Mouse (Mus musculus) lung, postnatal 4 days (tissue): ENCODE data around the gene Arpp19.

Experiments
- DNase-seq, 2 experiments: peaks; one replicate each; pipeline ENCODE4 v3.0.0; 2021

Arpp19 gene

DNA sequence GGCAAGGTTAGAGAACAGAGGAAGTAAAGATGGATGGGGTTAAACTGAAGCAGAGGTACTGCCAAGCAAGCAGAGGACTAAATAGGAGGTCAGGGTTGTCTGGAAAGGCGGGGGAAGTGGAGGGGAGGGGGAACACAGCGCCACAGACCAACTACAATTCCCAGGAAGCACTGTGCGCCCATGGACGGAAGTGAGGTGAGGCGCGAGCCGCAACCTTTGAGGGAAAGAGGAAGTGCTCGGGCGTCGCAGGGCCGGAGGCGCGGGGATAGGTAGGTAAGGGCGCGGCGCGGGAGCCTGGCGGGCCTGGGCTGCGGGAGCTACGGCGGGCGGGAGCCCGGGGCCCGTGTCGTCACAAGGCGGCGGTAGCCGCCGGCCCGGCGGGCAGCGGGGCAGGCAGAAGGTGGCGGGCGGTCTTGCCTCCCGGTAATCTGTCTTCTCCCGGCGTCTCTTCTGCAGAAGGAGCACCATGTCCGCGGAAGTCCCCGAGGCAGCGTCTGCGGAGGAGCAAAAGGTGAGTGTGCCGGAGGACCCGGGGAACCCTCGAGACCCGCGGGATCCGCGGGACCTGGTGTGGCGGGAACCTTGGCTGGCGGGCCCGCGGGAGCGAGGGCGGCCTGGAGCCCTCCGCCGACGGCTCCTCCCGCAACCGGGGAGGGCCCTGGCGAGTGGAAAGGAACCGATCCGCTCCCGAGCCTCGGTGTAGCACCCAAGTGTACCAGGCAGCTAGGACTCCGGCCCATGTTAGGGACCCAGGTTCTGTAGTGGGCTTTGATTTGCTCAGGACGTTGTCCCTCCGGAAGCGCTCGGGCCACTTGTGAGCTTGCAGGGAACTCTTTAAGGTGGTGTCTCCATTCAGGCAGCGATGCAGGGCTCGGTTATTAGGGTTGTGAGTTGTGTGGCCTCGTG, at the start of gene Arpp19:
Arpp19 (plus strand) TSS at position 164 of the 906 bp plus-strand sequence.
- DNase-seq = peak; percentile 86 to 88

DNA sequence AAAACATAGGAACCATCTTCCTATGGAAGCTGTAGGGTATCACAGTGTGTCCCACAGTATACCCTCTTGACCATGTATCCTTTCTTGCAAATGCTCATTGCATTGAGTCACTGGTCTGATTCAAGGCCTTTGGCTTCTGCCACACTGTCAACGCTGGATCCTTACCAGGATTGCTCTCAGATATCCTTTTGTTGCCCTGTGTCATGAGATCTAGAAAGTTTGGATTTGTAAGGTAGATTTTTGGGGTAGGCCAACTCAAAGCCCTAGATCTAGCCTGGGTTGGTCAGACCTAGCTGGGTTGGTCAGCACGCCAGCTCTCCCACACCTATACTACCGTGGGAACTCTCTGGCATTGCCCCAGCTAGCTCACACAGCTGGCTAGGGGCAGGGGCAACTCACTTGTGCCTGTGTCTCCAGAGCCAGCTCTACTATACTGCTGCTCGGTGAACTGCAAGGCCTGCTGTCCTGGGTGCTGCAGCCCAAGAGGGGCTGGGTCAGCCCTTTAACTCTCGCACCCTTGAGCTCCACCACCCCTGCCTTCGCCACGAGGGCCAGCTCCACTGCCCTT, 48.4 kb upstream of the Arpp19 start:
- no peak for DNase-seq

DNA sequence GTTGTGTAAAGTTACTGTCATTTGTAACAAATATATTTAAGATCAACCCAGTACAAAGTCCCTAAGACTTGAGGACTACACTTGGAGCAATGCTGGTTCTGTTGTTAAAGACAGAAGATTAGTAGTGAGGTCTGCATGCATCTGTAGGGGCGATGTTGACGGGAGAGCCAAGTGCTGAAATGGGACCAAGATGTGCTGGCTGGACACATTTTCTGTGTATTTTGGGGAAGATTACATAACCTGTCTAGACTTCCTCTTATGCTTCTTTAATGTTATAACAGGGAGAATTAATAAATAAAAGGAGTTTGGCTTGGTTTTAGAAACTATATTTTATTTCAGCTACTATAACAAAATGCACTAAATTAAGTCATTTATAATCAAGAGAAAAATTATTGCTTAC, 47.4 kb upstream of the Arpp19 start:
- DNase-seq = no peak

DNA sequence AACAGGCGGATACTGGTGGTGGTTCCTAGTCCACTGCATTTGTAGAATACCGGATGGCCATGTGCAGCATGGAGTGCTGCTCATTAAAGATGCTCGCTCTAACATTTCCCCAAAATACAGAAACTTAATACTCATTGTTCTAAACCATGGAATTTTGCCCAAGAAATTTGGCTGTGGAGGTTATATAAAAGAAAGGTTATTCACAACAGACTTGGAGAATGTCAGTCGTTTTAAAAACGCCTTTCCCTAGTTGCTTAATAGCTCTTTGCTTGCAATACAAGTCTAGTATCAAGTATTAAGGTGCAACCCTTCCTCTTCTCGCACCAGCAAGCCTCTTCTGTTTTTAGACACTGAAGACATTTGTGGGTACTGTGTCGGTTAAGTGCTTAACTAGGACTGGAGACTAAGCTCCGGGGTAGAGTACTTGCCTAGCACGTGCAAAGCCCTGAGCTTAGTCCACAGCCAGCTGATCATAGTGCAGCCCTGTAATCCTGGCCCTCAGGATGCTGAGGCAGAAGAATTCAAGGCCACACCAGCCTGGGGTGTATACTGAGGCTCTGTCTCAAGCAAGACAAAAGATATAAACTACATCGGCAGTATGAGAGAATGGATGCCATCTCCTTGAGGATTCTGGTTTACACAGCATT, 42.7 kb upstream of the Arpp19 start:
- DNase-seq = no peak

DNA sequence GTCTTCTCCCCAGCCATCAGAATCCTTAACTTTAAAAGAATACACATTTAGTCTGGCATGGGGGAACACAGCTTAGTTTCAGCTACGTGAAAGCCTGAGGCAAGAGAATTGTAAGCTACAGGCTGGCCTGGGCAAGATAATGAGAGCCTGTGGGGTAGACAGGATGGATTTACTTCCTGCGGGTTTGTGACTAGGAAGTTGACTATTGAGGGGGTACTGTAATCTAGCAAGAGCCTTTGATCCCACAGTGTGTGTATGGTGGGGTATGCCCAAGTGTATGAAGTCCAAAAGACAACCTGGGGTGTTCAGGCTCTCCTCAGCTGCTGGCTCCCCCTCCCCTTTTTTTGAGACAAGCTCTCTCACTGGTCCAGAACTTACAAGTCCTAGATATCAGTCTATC, 41.1 kb upstream of the Arpp19 start:
- DNase-seq = no peak

DNA sequence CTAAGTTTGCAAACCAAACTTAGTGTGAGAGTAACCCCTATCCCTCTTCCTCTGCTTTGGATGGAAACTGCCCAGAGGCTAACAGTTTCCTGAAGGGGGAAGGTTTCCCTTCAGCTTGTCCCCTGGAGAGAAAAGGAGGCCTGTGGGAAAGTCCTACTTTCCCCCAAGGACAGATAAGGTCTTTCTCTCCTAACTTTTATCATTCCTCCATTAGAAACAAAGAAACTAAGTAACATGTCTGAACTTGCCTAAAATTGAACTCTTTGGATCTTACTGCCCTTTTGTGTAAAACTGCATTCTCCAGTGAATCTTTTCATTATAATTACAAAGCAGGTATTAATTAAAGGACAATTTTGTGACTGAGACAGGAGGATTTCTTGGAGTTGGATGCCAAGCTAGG, 39.4 kb upstream of the Arpp19 start:
- no peak for DNase-seq

DNA sequence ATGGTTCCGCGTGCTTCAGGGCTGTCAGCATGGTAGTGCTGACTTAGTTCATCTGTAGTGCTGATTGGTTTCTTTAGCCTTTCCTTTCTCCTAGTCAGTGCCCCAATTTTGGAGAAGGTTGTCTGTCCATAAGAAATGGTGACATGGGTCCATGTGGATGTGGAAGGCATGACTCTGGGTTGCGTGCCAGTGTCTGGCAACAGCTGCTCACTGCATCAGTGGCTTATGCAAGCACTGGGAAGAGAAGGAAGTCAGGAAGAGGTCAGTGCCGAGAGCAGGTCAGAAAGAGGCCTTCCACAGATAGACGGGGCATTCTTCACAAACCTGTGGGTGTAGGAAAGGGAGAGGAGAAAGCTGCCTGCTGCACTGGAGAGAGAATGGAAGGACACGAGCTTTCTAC, 36.4 kb upstream of the Arpp19 start:
- peak in 1 of 2 experiments; percentile 31 for DNase-seq

DNA sequence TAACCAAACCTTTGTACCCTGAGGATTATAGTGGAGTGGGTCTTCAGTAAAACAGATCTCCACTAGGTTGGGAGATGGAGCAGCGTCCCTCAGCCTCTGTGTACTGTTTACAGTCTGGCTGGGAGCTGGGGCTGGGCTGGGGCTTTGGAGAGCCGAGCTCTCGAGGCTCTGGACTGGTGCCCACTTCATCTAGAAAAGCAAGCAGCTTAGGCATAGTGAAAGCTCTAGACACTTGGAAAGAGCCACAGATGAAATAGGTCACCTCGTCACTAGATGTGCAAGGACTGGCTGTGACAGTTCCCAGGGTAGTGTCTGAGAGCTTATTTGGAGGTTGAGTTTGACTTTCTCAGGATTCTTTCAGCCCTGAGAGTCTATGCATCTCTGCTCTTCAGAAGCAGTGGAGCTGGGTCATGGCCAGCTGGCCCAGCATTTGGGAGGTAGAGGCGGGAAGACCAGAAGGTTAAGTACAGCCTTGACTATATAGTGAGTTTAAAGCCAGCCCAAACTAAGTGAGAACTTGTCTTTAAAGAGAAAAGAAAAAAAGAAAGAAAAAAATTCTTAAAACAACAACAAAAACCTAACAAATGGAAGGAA, 35.7 kb upstream of the Arpp19 start:
- DNase-seq = peak; percentile 72 to 82

DNA sequence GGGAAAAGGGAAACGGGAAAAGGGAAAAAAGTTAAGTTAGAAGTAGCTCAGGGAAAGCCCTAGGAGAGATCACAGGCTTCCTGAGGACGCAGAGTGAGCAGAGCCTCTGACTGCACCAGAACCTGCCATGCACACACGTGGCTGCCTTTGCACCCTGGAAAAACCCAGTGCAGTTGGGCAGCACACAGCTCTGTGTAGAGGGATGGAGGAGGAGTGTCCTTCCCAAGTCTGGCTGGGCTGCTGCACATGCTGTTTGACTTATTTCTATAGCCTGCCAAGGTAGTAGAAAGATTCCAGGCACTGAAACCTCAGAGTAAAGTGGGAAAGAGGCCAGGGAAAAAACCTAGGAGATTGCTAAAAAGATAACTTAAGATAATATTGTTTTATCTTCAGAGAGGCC, 35.2 kb upstream of the Arpp19 start:
- DNase-seq = no peak

DNA sequence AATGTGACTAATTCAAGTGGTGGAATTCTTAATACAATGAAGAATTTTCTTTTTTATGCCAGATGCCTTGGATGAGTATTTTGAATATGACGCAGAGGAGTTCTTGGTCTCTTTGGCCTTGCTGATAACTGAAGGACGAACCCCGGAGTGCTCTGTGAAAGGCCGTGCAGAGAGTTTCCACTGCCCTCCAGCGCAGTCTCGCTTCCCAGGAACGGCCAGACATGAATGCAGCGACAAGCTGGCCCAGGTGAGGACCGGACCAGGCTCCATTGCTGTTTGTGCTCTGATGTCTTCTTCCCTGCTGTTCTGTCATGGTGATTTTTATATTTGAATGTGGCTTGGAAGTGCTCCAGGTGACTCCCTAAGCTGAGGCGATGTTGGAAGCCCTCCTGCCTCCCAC, 33.2 kb upstream of the Arpp19 start:
- DNase-seq = no peak

DNA sequence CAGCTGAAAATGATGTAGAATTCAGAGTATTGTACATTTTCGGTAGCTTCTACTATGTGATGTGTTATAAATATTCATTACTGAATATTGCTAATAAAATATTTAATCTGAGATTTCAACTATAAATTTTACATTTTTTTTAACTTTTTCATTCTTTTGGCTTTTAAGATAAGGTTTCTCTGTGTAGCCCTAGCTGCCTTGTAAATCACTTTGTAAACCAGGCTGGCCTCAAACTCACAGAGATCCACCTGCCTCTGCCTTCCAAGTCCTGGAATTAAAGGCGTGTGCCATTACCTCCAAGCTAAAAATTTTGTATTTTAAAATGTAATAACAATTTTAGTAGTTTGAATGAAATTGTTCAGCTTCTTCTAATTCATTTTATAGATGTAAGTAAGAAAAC, 20.8 kb upstream of the Arpp19 start:
- DNase-seq = no peak

DNA sequence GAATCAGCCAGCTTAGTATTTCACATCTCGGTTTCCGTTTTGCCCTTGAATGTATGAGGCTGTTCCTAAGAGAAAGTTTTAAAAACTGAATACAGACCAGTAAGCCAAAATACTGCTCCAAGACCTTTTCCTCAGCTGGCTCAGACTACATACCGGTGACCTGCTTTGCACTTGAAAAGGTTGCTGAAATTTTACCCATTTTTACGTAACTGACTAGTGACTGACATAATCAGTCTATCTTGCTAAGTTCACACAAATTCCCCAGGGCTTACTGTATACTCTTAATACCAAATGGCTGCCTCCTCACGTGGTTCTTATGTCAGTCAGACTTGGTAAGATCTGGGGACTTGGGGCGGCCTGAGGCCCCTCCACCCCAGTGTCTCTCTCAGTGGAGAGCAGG, 18.2 kb upstream of the Arpp19 start:
- DNase-seq = no peak

DNA sequence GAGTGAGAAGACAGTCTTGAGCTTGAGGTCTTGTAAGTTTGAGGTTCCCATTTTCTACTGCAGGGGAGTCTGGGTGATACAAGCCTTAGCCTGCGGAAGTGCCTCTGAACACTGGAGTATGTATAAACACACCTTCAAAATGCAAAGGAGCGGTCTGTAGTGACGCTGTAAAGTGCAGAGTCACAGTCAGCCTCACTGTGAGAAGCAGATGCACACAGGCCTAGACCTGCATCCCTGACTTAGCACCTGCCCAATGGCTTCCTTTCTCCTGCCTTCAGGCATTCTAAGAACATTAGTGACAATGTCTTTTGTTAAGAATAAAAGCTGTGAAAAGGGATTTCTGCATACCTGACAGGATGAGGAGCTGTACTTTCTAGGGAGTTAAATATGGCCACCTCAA, 17.8 kb upstream of the Arpp19 start:
- no peak for DNase-seq

DNA sequence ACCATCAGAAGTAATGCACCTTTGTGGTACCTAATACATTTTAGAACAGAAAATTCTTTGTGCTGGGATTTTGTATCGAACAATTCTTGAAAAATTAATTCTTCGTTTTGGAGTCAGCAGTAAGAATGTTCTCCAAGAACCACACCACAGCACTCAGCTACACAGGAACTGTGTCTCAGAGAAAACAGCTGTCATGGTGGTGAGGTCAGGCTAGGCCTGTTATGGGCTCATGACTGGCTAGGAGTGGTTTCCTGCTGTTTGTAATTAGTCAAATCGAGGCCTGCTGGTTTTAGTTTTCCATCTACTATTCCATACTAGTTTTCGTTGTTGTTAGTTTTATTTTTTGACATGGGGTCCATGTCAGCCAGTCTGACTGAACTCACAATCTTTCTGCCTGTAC, 16.9 kb upstream of the Arpp19 start:
- no peak for DNase-seq

DNA sequence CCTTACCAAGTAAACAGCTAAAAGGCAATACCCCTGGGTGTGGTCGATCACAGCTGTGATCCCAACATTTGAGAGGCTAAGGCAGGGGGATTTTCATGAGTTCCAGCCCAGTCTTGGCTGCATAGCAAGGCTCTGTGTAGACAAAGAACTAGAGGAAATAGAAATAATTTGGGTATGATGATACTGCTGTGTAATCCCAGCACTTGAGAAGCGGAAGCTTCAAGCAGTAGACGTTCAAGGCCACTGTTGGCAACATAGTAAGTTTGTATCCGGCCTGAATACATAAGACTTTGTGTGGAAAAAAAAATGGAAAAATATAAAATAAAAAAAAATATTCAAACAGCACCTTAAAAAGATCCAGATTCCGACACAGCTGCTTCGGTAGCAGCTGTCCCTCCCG, 14.9 kb upstream of the Arpp19 start:
- DNase-seq = no peak

DNA sequence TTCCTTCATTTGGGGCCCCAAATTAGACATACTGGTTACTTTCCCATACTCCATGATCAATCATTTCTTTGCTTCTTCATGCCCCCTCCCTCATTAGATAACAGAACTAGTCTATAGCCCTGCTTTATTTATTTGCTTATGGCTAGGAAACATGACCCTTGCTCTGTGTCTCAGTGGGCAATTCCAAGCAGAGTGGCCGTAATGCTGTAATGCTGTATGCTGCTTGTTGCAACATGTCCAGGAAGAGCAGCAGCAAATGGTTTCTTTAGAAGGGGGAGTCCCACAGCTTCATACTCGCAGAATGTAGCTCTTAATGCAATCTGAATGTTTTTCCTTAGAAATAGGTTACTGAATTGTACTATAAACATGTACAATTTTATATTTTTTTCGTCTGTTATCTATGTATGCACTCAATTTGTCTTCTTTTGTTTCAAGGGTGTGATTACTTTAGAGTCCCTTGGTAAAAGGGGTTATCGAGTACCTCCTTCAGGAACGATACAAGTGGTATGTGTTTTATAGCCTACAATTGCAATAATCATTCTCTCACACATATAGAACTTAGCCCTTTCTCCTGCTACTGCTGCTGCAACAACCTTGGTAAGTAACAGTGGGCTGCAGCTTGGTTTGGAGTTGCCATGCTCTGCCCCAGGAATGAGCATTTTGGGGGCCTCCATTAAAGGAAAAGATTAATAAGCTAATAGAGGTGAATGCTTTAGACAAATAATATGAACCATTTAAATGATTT, 14.1 kb upstream of the Arpp19 start:
- DNase-seq = no peak

DNA sequence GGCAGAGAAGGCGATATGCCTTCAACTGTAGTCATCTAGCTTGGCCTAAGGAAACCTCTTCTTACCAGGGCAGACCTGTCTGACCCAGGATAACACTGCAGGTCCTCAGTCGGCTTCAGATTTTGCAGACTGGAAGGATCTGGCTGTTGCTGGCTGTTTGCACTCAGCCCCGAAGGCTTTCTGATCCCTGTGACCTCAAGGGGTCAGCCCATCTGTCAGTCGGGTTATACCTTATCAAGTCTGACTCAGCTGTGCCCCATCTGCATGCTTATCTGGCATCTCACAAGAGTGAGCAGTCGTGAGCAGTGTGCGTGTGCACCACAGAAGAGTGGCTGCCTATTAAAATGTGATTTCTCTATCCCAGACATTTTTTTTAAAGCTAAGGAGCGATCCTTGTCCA, 13.3 kb upstream of the Arpp19 start:
- DNase-seq = no peak

DNA sequence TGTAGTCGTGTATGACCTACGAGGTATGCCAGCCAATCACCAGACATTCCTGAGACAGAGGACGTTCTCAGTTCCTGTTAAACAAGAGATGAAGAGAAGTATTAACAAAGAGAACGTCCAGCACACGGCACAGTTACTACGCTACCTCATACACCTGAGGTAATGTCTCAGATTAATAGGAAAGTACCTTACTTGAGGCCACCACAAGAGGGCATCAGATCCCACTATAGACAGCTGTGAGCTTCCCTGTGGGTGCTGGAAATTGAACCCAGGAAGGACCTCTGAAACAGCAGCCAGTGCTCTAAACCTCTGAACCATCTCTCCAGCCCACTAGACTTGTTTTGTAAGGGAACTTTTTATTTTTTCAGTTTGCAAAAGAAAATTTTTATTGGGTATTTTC, 11.7 kb upstream of the Arpp19 start:
- DNase-seq = no peak

DNA sequence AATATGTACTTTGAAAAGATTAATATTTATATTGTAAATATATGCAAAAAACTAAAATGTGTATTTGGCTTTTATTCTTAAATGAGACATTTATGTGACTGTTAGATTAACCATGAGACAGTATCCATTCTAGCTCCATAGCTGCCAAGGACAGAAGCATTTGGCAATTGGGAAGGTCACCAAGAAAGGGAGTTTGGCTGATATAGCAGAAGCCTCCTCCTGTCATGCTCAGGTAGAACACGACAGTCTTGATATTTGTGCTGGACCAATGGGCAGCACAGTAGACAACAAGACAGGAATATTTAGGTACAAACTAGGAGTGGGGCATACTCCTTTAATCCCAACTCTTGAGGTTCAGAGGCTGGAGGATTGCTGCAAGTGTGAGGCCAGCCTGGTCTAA, 5.0 kb upstream of the Arpp19 start:
- no peak for DNase-seq

DNA sequence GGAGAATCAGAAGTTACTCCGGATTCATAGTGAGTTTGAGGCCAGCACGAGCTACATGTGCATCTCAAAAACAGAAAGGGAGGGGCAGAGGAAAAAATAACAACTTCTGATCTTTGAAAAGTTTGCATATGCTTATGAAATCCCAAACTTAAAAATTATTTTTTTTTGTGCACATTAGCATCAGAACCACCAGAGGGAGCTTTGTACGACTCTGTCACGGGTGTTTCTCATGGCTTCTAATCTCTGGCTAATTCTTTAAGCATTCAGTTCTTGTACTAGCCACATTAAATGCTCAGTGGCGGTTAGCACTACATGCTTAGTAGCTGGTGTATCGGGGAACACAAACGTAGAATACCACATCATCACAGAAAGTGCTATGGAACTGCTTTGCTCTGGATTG, 4.3 kb upstream of the Arpp19 start:
- no peak for DNase-seq

DNA sequence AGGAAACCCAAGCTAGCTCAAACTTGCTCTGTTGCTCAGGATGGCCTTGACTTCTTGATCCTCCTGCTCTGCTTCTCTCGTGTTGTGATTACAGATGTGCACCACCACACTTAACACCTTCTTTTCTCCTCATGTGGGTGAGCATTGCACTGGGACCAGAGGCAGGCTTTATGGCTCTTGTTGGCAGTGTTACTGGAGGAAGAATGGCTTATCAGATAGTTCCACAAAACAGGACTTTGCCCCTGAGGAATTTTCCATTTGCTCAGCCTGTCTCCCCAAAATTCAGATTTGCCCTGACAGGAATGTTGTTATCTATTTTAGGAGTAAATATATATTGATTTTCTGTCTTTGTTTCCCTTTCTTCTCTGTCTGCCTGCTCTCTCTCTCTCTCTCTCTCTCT, 2.7 kb upstream of the Arpp19 start:
- DNase-seq = no peak

DNA sequence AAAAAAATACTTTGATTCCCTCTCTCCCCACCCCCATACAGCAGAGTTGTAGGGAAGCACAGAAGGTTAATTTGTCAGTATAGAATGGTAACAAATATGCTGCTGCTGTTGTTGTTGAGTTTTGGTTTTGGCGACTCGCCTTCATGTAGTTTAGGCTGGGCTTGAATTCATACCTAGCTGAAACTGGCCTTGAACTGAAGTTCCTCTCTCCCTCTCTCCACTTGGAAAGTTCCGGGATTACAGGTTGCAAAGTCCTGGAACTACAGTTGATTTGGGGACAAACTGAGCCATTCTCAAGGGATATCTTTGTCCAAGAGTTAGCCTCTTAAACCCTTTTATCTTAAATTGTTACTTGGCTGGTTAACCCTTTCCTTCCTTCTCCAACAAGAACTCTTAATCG, 1.5 kb upstream of the Arpp19 start:
- no peak for DNase-seq

DNA sequence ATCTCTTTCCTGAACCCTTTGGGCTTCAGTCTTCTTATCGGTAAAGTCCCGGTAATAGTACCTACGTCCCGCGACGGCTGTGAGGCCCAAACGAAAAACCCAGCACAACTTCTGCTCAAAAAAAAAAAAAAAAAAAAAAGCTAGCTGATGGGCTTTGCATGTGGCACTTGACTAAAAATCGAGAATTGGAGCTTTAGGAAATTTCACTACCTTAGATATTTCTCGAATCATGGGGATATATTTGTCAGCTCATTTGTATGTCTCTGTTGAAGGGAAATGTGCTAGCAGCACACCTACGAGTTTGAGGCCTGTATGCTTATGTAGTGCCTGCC, 909 bp downstream of the Arpp19 start:
- no peak for DNase-seq
